Mouse (Mus musculus): ENCODE results near the gene Tspan18. TPM values are rescaled to one million over a fixed set of nuclear protein-coding genes. Genes with fewer than 3 reads are reported as not detected.

The Tspan18 gene
- total RNA-seq, 2 experiments from 2014 or later, result 15.6 to 18.9 TPM

DNA sequence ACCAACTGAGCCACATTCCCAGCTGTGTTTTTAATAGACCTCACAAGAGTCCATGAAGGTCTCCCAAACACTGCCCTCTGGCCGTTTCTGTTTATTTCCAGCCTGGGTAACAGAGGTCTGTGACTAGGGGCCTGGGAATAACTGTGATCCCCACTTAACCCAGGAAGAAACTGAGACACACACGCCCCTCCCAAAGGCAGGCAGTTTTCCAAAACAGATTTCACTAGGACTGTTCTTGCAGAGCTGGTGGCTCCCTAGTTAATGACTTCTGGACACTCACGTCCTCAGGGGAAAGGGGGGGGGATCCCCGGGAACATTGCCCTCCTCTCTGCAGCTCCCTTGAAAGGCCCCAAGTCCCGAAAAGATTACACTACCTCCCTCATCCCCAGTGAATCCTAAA is 159.0 kb downstream of the Tspan18 start:
- DNase-seq (ENCODE audit: low spot score), result no peak
- intact Hi-C loops (cut with DNase I), result no loop called here

GRCm38 (mm10) chr2:93174159-93174558 is 160.1 kb downstream of the Tspan18 start:
- no peak for DNase-seq (ENCODE audit: low spot score)
- intact Hi-C loops (cut with DNase I), result no loop called here

- no peak for DNase-seq (ENCODE audit: low spot score)
- intact Hi-C loops (cut with DNase I), result no loop called here
These were observed 161.8 kb downstream of the Tspan18 start for GRCm38 (mm10) chr2:93172460-93172859.

- intact Hi-C loops (cut with DNase I), result no loop called here
- no peak for DNase-seq (ENCODE audit: low spot score)
These were observed 162.4 kb downstream of the Tspan18 start for GRCm38 (mm10) chr2:93171929-93172328.

DNA sequence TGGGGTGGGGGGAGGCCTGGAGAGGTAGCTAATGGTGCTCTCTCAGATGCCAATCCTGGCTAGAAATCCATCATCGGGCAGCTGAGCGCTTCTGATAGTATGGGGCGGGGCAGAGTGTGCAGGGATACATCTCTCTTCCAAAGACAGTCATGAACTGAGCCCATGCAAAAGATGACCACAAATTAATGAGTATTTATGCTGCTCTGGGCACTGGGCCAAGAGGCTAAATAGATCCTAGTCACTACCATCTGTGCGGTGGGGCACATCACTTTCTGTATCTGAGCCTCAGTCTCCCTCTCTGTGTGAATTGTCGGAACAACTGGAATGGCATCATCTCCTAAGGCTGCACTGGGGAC is 163.5 kb downstream of the Tspan18 start:
- intact Hi-C loops (cut with DNase I), result no loop called here

DNA sequence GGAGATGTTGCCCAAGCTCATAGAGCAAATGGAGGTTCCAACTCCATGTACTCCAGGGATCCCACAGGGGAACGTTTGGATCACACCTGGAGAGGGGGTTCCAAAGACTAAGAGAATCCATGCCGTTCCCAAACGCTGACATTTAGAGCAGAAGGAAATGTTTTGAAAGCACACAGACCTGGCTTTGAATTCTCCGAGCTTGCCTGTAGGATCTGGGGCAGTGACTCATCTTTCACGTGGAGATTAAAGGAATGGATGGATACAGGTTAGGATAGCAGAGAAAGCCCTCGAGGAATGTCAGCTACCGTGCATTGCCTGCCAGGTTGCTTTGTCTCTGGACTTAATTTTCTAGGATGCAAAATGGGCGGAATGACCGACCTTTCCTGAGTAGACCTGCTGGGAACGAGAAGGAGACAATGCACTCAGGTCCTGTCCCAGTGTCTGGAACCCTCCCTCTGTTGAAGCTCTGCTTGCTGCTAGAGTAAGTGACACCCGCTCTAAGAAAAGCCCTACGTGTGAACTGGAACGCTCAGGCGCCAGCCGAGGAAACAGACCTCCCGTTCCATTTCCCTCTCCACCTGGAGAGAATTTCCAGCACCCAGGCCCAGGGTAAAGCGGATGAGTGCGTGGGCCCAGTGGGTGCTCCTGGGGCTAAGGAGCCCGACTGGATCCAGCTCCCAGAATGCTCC is 164.0 kb downstream of the Tspan18 start:
- intact Hi-C loops (cut with DNase I), result no loop called here
- no peak for DNase-seq (ENCODE audit: low spot score)

More for the DNA sequence above, 163.5 kb downstream of the Tspan18 start:
- no peak for DNase-seq (ENCODE audit: low spot score)

- intact Hi-C loops (cut with DNase I), result no loop called here
- no peak for DNase-seq (ENCODE audit: low spot score)
These were observed 167.4 kb downstream of the Tspan18 start for GRCm38 (mm10) chr2:93166734-93167406.

DNA sequence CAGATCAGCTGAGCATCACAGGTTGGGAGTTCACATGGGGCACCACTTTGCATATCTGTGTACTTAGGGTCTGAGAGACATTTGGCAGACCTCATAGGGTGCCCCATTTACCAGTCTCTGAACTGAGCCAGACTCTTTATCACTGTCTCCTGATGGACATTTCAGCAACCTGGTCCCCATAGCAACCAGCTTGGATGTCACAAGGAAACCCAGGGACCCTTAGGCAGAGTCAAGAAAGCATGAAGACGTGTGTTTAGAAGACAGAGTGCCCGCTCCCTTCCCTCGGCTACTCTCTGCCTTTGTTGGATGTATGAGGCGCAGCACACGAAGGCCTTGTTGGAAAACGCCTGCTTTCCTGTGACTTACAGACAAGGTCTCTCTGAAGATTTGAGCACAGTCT is 168.0 kb downstream of the Tspan18 start:
- no peak for DNase-seq (ENCODE audit: low spot score)
- intact Hi-C loops (cut with DNase I), result no loop called here

DNA sequence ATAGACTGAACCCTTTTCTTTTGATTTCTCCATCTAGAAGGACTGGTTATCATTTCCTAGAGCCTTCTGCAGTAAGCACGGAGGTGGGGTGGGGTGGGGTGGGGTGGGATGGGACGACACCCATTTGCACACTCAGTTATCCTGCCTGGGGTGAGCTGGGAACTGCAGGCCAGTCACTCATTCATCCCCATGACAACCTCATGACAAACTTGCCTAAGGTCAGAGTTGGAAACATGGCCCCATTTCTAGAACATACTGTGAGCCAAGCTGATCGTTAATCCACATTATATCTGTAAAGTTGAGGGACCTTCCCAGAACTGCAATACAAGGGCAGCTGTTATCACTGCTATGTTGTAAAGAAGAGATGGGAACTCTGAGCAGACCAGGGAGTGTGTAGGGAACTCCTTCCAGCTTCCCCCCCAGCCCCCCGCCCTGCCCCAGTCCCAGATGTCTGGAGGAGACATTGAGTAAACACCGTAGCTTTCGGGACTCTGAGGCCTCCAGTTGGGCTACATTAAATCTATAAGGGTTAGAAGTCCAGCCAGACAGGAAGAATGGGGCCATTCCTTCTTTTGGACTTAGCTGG is 170.5 kb downstream of the Tspan18 start:
- DNase-seq (ENCODE audit: low spot score), result no peak
- intact Hi-C loops (cut with DNase I), result loop anchor here (2.0 kb wide), 2 partner anchors 21 to 29 kb away; no protein-coding TSS in a partner anchor

DNA sequence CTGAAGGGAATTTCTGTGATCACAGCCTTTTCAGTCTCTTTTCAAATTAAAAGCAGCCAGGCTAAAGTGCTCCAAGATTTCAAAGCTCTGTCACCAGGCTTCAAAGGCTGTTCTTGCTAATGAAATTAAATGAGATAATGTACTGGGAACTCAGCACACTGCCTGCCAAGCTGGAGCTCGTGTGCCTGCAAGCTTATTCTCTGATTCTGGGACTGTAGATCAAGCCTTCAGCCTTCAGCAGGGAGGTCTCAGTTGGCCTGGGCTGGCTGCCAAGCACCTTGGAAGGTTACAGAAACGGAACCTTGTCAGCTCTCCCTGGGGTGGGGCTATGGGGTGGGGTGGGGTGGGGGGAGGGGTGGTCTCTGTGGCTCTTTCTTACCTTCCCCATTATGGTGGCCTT is 171.0 kb downstream of the Tspan18 start:
- intact Hi-C loops (cut with DNase I), result loop anchor here (2.0 kb wide), 2 partner anchors 21 to 29 kb away; no protein-coding TSS in a partner anchor
- no peak for DNase-seq (ENCODE audit: low spot score)

DNA sequence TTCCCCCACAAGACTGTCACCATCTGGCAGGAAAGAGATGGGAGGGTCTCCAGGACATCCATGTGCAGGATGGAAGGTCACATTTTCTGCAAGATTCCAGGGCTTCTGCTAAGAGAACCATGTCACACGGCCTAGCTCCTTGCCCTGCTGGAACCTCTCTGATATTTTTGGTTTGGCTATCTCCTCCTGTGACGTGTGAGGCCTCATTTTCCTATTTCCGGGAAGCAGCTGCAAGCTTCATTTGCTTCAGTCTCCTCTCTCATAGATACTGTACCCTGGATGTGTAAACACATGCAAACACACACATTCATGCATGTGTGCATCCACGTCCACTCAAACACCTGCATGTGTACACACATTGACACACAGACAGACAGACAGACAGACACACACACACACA is 171.5 kb downstream of the Tspan18 start:
- intact Hi-C loops (cut with DNase I), result loop anchor here (2.0 kb wide), 2 partner anchors 20 to 28 kb away; no protein-coding TSS in a partner anchor
- no peak for DNase-seq (ENCODE audit: low spot score)

DNA sequence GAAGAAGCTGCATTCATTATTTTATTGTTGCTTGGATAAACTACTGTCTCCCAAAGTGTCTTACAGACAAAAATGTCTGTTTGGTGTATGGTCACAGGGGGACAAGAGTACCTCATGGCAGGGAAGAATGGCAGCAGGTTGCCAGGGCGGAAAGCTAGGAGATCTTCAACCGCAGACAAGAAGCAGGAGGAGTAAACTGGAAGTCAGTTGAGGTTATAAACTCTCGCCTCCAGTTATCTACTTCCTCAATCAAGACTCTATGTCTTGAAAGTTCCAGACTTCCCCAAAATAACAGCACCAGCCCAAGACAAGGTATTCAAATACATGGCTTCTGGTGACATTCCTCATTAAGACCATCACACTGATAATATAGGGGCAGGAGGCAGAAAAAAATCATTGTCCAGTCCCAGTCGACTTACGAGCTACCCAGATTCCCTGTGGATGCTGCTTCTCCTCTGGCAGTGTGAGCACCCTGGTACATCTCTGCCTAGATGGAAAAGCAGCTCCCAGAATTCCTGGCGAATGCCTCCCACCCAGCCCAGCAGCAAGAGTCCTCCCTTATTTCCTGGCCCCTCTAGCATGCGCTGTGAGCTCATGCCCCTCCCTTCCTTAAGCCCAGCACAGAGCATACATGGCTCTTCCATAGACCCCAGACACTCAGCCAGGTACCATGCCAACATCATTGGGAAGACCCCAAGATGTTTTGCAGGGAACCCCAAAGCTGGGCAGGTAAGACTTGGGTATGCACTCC is 172.2 kb downstream of the Tspan18 start:
- no peak for DNase-seq (ENCODE audit: low spot score)
- intact Hi-C loops (cut with DNase I), result loop anchor here (2.0 kb wide), 2 partner anchors 19 to 27 kb away; no protein-coding TSS in a partner anchor

DNA sequence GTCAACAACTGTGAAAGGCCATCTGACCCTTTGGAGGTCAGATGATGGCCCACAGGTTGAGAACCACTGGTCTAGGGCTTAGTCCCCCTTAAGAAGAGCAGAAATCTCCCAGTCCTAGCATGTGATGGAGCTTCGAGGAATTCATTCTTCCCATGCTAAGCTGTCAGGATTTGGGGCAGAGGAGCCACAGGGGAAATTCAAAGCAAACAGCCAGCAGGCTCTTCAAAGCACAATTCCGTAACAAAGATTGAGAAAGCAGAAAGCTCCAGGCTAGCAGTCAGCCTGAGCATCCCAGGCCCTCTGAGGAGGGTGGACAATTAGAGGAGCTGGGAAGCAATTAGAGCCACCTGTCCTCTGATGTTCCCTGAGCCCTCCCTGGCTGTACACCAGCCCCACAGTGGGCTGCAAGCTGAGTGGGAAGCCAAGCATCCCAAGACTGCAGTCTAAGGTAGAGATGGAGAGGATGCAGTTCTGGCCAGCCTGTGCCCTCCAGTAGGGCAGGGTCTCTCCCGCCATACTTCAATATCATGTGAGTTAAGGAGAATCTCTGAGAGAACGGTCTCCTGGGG is 173.8 kb downstream of the Tspan18 start:
- no peak for DNase-seq (ENCODE audit: low spot score)
- intact Hi-C loops (cut with DNase I), result no loop called here

DNA sequence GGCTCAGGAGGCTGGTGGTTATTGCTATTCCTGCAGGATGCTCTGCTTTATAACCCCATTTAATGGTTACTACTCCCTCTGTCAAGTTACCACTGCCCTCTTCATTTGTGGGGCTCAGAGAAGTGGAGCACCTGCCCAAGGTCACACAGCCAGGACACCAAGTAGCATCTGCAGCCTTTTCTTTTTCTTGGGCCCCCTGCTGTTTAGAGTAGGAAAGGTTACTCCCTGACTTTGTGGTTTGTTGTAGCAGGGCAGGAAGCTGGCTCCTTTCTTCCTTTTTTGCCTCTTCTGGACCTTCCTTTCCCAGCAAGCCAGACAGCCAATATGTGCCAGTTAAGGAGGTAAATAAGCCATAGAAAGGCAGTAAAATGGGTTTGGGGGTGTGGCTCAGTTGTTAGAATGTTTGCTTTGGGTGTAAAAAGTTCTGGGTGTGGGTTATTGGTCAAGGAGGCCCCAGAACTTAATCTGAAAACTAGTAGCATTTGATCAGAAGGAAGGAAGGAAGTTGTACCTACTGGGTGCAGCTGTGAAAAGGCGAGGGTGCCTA is 179.7 kb downstream of the Tspan18 start:
- intact Hi-C loops (cut with DNase I), result no loop called here
- no peak for DNase-seq (ENCODE audit: low spot score)

DNA sequence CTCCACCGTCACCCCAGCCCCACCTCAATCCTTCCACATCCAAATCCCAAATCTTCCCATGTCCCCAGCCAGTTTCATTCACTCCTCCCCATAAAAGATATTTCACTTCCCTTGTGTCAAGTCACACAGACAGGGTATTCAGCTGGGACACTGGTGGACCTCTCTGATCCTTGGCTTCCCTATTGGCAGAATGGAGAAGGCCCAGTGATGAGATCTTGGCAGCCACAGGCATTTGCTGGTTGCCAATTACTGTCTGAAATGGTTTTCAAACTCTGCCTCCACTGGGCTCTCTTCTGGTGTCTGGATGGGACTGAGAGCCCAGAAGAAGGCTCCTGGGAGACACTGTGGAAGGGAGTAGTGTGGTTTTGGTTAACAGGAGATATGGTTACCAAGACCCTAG is 180.5 kb downstream of the Tspan18 start:
- intact Hi-C loops (cut with DNase I), result no loop called here
- DNase-seq (ENCODE audit: low spot score), result no peak

DNA sequence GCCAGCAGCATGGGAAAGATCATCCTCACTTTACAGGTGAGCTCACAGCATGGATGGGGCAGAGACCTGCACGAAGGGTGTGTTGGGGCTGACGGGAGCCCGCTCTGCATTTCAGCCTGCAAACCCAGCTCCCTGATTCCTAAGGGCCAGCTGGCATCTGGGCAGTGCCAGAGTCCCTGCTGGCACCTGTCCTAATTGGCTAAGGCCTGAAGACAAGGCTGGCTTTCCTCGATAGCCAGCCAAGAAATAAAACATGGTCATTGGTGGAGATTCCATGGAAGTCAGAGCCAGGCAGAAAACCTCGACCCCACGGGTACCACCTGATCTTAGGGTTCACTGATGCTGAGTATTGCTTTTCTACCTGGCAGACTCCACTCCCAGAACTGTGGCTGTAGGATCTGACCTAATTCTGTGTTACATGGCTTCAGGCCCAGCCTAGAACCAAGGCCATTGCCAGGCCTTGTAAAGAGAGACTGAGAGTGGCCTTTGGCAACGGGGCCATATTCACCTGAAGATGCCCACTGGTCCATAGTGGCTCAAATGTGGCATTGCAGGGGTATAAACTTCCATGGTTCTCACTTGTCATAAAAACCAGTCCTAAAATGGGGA is 181.3 kb downstream of the Tspan18 start:
- intact Hi-C loops (cut with DNase I), result no loop called here
- DNase-seq (ENCODE audit: low spot score), result no peak

DNA sequence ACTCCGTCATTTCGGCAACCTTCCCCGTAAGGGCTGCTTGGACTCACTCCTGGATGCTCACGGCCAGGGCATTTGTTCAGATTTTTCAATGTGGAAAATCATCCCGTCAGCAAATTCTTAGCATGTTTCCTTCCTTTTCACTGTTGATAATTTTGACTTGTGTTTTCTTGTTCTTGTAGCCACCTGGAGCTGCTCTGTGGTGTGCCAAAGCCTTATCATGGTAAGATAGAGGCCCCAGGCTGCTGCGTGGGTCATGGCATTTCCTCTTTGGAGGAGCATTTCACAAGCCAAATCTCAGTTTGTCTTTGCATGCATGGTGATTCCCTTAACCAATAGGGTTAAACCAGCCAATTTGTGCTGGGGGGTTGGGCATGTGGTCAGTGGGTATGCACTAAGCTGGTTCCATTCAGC is 182.1 kb downstream of the Tspan18 start:
- no peak for DNase-seq (ENCODE audit: low spot score)
- intact Hi-C loops (cut with DNase I), result no loop called here
